12 mouse cellular contexts compared by ENCODE assay signal in genomic region chrX:152197814-152198648, GRCm38 (mm10). TPM values are rescaled to one million over a fixed set of nuclear protein-coding genes. Genes with fewer than 3 reads are reported as not detected.
DNase-seq lines count a peak whose midpoint lies in the region; ATAC-seq lines count a peak whose summit lies in the region.
"Had no signal": no experiment of that assay in that cellular context is flagged by ENCODE, and none has a peak within 500 bp of the region (broad histone marks: within the 10 kb centered on the region; RNA-seq: fewer than 3 reads in every experiment).

No protein-coding gene starts in this region.

- DNase-seq in brain, embryonic 18.5 days (ENCODE audit: low read depth, low spot score), result peak; percentile 37
- peak; percentile 26 for DNase-seq in embryo, embryonic 9.5 days (ENCODE audit: extremely low spot score)
- peak; percentile 65 for DNase-seq in hindbrain, embryonic 14.5 days (ENCODE audit: low spot score)
- peak; percentile 21 for DNase-seq in neural tube, embryonic 10.5 days (ENCODE audit: extremely low spot score, low spot score)
- DNase-seq in adrenal gland, adult 8-10 months, result no peak
- no peak for DNase-seq in liver
- no peak for DNase-seq in adrenal gland, postnatal 4 days (ENCODE audit: low spot score in 2 of 2)
- DNase-seq in kidney, adult 8-10 months, result no peak
- DNase-seq: cerebellum, postnatal 14 days; thymus, postnatal 4 days had no signal

- H3K4me3 ChIP-seq in hindbrain, embryonic 14.5 days (replicated peaks; ENCODE audit: low read length), result no peak overlapping the region
- H3K4me3 ChIP-seq: liver, embryonic 15.5 days had no signal

- H3K27me3 ChIP-seq in hindbrain, embryonic 14.5 days (ENCODE audit: control insufficient read depth, insufficient read depth, low read length), result peaks cover 87% of the 10 kb centered on the region
- H3K27me3 ChIP-seq: CH12.LX had no signal

- H3K9me3 ChIP-seq in hindbrain, embryonic 14.5 days (ENCODE audit: control insufficient read depth, low read length), result no peaks in the 10 kb centered on the region
- H3K9me3 ChIP-seq: liver, embryonic 15.5 days had no signal

- H3K9ac ChIP-seq in hindbrain, embryonic 14.5 days, result no peak overlapping the region
- H3K9ac ChIP-seq: liver, embryonic 15.5 days had no signal

- H3K36me3 ChIP-seq in hindbrain, embryonic 14.5 days (replicated peaks; ENCODE audit: control insufficient read depth, insufficient read depth), result no peaks in the 10 kb centered on the region
- H3K36me3 ChIP-seq: liver, embryonic 15.5 days had no signal

- H3K4me1 ChIP-seq in hindbrain, embryonic 14.5 days (replicated peaks; ENCODE audit: control insufficient read depth, insufficient read depth, low read length), result peaks cover 31% of the 10 kb centered on the region
- H3K4me1 ChIP-seq: liver, embryonic 15.5 days had no signal

- H3K4me2 ChIP-seq in hindbrain, embryonic 14.5 days (replicated peaks), result peak overlapping the region; percentile 25; the same call in 1 of the 2 replicates
- H3K4me2 ChIP-seq: liver, embryonic 15.5 days had no signal

- 16% methylated on average over 1 of the region's 1 CpGs for WGBS in hindbrain, embryonic 14.5 days

- H3K27ac ChIP-seq in hindbrain, embryonic 14.5 days, result peak overlapping the region; percentile 94
- H3K27ac ChIP-seq: liver, embryonic 15.5 days had no signal

- peak; percentile 90 for ATAC-seq in hindbrain, embryonic 14.5 days (ENCODE audit: low FRiP score)

RNA-seq across cellular contexts. Expression of gene Kdm5c, which starts 34.8 kb away (rescaled TPM):
- 24.6 and 25.1 TPM in 2 replicates for polyA plus RNA-seq in hindbrain, embryonic 14.5 days (2014; fragmentation: Nextera tagmentation; extraction: Ambion mirVana)
- 10 to 100 TPM; 57.9 to 98.4 (median 77.3) TPM for total RNA-seq in adrenal gland, adult 8-10 months (2022)
- total RNA-seq in adrenal gland, postnatal 4 days (2021), result 10 to 100 TPM; 56.5 to 87.3 TPM

RNA-seq across cellular contexts. Expression of gene Iqsec2, which starts 54.0 kb away (rescaled TPM):
- polyA plus RNA-seq in hindbrain, embryonic 14.5 days (2014; fragmentation: Nextera tagmentation; extraction: Ambion mirVana), result 8.4 and 9.5 TPM in 2 replicates
- 10 to 100 TPM; 31.6 to 64.3 (median 46.3) TPM for total RNA-seq in adrenal gland, adult 8-10 months (2022)
- 10 to 100 TPM; 30.5 to 40.2 TPM for total RNA-seq in adrenal gland, postnatal 4 days (2021)

Comparison
In these comparisons a context has a peak if more than half of its experiments do, and no peak if none do; other contexts are left out.
1. DNase-seq: peak in brain, embryonic 18.5 days (single experiment), embryo, embryonic 9.5 days (single experiment), hindbrain, embryonic 14.5 days (single experiment) and neural tube, embryonic 10.5 days (single experiment); none in adrenal gland, adult 8-10 months (single experiment), liver (single experiment), adrenal gland, postnatal 4 days (0 of 2) and kidney, adult 8-10 months (0 of 2).